Mouse (Mus musculus): ENCODE results near the gene Chil1. TPM values are rescaled to one million over a fixed set of nuclear protein-coding genes. Genes with fewer than 3 reads are reported as not detected.
A peak's percentile ranks its signal among the peaks of the same experiment; 100 is the strongest.

The Chil1 gene
- polyA plus RNA-seq, 1 experiment from 2014 or later = 0.57 TPM

- H3K9ac ChIP-seq (ENCODE audit: low read depth, low read length) = no peak overlapping the region
- 56% methylated on average over 6 of the region's 6 CpGs for WGBS
- no peak overlapping the region for H3K4me3 ChIP-seq (ENCODE audit: low read length)
- peaks cover 31% of the 10 kb centered on the region for H3K4me1 ChIP-seq (ENCODE audit: control insufficient read depth, insufficient read depth, low read length)
- H3K27ac ChIP-seq (ENCODE audit: low read length) = no peak overlapping the region; the same call in 1 of the 2 replicates
- no peak for ATAC-seq
- H3K36me3 ChIP-seq (ENCODE audit: control insufficient read depth, insufficient read depth, low read length) = no peaks in the 10 kb centered on the region
- H3K4me2 ChIP-seq (ENCODE audit: low read depth, low read length) = no peak overlapping the region
- no peaks in the 10 kb centered on the region for H3K27me3 ChIP-seq (replicated peaks; ENCODE audit: control insufficient read depth, insufficient read depth, low read length)
- no peaks in the 10 kb centered on the region for H3K9me3 ChIP-seq (ENCODE audit: control insufficient read depth, low read length)
These were observed 29.1 kb downstream of the Chil1 start for GRCm38 (mm10) chr1:134211043-134211442.

GRCm38 (mm10) chr1:134211631-134212030, 29.7 kb downstream of the Chil1 start:
- Histone ChIP-seq H3K4me3 (ENCODE audit: low read length) (no peak overlapping the region), H3K27ac (ENCODE audit: low read length) (no peak overlapping the region), H3K4me1 (ENCODE audit: control insufficient read depth, insufficient read depth, low read length) (peaks cover 28% of the 10 kb centered on the region), H3K4me2 (ENCODE audit: low read depth, low read length) (no peak overlapping the region), H3K9ac (ENCODE audit: low read depth, low read length) (no peak overlapping the region), H3K27me3 (replicated peaks; ENCODE audit: control insufficient read depth, insufficient read depth, low read length) (no peaks in the 10 kb centered on the region), H3K36me3 (ENCODE audit: control insufficient read depth, insufficient read depth, low read length) (no peaks in the 10 kb centered on the region), H3K9me3 (ENCODE audit: control insufficient read depth, low read length) (no peaks in the 10 kb centered on the region)
- no peak for ATAC-seq
- WGBS = 32% methylated on average over 2 of the region's 2 CpGs

- H3K27ac ChIP-seq (ENCODE audit: low read length) = no peak overlapping the region
- ATAC-seq = no peak
- no peaks in the 10 kb centered on the region for H3K9me3 ChIP-seq (ENCODE audit: control insufficient read depth, low read length)
- H3K9ac ChIP-seq (ENCODE audit: low read depth, low read length) = no peak overlapping the region
- H3K4me2 ChIP-seq (ENCODE audit: low read depth, low read length) = no peak overlapping the region
- no peaks in the 10 kb centered on the region for H3K27me3 ChIP-seq (replicated peaks; ENCODE audit: control insufficient read depth, insufficient read depth, low read length)
- peaks cover 25% of the 10 kb centered on the region for H3K4me1 ChIP-seq (ENCODE audit: control insufficient read depth, insufficient read depth, low read length)
- WGBS = 85% methylated on average over 4 of the region's 6 CpGs
- no peak overlapping the region for H3K4me3 ChIP-seq (ENCODE audit: low read length)
- no peaks in the 10 kb centered on the region for H3K36me3 ChIP-seq (ENCODE audit: control insufficient read depth, insufficient read depth, low read length)
These were observed 30.4 kb downstream of the Chil1 start for GRCm38 (mm10) chr1:134212351-134212750.

GRCm38 (mm10) chr1:134213405-134213804, 31.4 kb downstream of the Chil1 start:
- peaks cover 25% of the 10 kb centered on the region for H3K4me1 ChIP-seq (ENCODE audit: control insufficient read depth, insufficient read depth, low read length)
- ATAC-seq = no peak
- H3K36me3 ChIP-seq (ENCODE audit: control insufficient read depth, insufficient read depth, low read length) = no peaks in the 10 kb centered on the region
- H3K9me3 ChIP-seq (ENCODE audit: control insufficient read depth, low read length) = no peaks in the 10 kb centered on the region
- H3K9ac ChIP-seq (ENCODE audit: low read depth, low read length) = 0 out of 2 replicates have a peak overlapping the region, but pooled peaks have one; percentile 15
- 28% methylated on average over 7 of the region's 7 CpGs for WGBS
- H3K4me2 ChIP-seq (ENCODE audit: low read depth, low read length) = no peak overlapping the region
- no peaks in the 10 kb centered on the region for H3K27me3 ChIP-seq (replicated peaks; ENCODE audit: control insufficient read depth, insufficient read depth, low read length)
- H3K4me3 ChIP-seq (ENCODE audit: low read length) = no peak overlapping the region
- peak overlapping the region; percentile 23 for H3K27ac ChIP-seq (ENCODE audit: low read length)

GRCm38 (mm10) chr1:134215059-134215458, 33.1 kb downstream of the Chil1 start:
- H3K4me1 ChIP-seq (ENCODE audit: control insufficient read depth, insufficient read depth, low read length) = peaks cover 25% of the 10 kb centered on the region
- 73% methylated on average over 7 of the region's 7 CpGs for WGBS
- no peaks in the 10 kb centered on the region for H3K27me3 ChIP-seq (replicated peaks; ENCODE audit: control insufficient read depth, insufficient read depth, low read length)
- H3K27ac ChIP-seq (ENCODE audit: low read length) = no peak overlapping the region
- no peak overlapping the region for H3K9ac ChIP-seq (ENCODE audit: low read depth, low read length)
- H3K4me3 ChIP-seq (ENCODE audit: low read length) = no peak overlapping the region
- ATAC-seq = no peak
- no peaks in the 10 kb centered on the region for H3K9me3 ChIP-seq (ENCODE audit: control insufficient read depth, low read length)
- no peak overlapping the region for H3K4me2 ChIP-seq (ENCODE audit: low read depth, low read length)
- H3K36me3 ChIP-seq (ENCODE audit: control insufficient read depth, insufficient read depth, low read length) = no peaks in the 10 kb centered on the region

- Histone ChIP-seq H3K27ac (ENCODE audit: low read length) (peak overlapping the region; percentile 61; the same call in 1 of the 2 replicates), H3K4me3 (ENCODE audit: low read length) (no peak overlapping the region), H3K9ac (ENCODE audit: low read depth, low read length) (no peak overlapping the region; the same call in 1 of the 2 replicates), H3K27me3 (replicated peaks; ENCODE audit: control insufficient read depth, insufficient read depth, low read length) (no peaks in the 10 kb centered on the region), H3K4me1 (ENCODE audit: control insufficient read depth, insufficient read depth, low read length) (peaks cover 21% of the 10 kb centered on the region), H3K36me3 (ENCODE audit: control insufficient read depth, insufficient read depth, low read length) (no peaks in the 10 kb centered on the region), H3K4me2 (ENCODE audit: low read depth, low read length) (no peak overlapping the region), H3K9me3 (ENCODE audit: control insufficient read depth, low read length) (no peaks in the 10 kb centered on the region)
- 0 out of 2 replicates have a peak, but pooled peaks have one; percentile 14 for ATAC-seq
- 35% methylated on average over 11 of the region's 11 CpGs for WGBS
These were observed 34.0 kb downstream of the Chil1 start for GRCm38 (mm10) chr1:134215751-134216628.

- Histone ChIP-seq H3K9me3 (ENCODE audit: control insufficient read depth, low read length) (no peaks in the 10 kb centered on the region), H3K4me3 (ENCODE audit: low read length) (no peak overlapping the region), H3K4me1 (ENCODE audit: control insufficient read depth, insufficient read depth, low read length) (peaks cover 18% of the 10 kb centered on the region), H3K27ac (ENCODE audit: low read length) (peak overlapping the region; percentile 57; the same call in 1 of the 2 replicates), H3K4me2 (ENCODE audit: low read depth, low read length) (no peak overlapping the region), H3K36me3 (ENCODE audit: control insufficient read depth, insufficient read depth, low read length) (no peaks in the 10 kb centered on the region), H3K27me3 (replicated peaks; ENCODE audit: control insufficient read depth, insufficient read depth, low read length) (no peaks in the 10 kb centered on the region), H3K9ac (ENCODE audit: low read depth, low read length) (no peak overlapping the region)
- ATAC-seq = 0 out of 2 replicates have a peak, but pooled peaks have one; percentile 15
- 69% methylated on average over 2 of the region's 2 CpGs for WGBS
These were observed 34.6 kb downstream of the Chil1 start for GRCm38 (mm10) chr1:134216629-134216971.

- Histone ChIP-seq H3K36me3 (ENCODE audit: control insufficient read depth, insufficient read depth, low read length) (no peaks in the 10 kb centered on the region), H3K27me3 (replicated peaks; ENCODE audit: control insufficient read depth, insufficient read depth, low read length) (no peaks in the 10 kb centered on the region), H3K27ac (ENCODE audit: low read length) (peak overlapping the region; percentile 92), H3K4me2 (ENCODE audit: low read depth, low read length) (no peak overlapping the region), H3K9me3 (ENCODE audit: control insufficient read depth, low read length) (no peaks in the 10 kb centered on the region), H3K4me1 (ENCODE audit: control insufficient read depth, insufficient read depth, low read length) (peaks cover 20% of the 10 kb centered on the region), H3K9ac (ENCODE audit: low read depth, low read length) (peak overlapping the region; percentile 37), H3K4me3 (ENCODE audit: low read length) (no peak overlapping the region)
- WGBS = 43% methylated on average over 12 of the region's 12 CpGs
- peak; percentile 86 for ATAC-seq
These were observed 35.1 kb downstream of the Chil1 start for GRCm38 (mm10) chr1:134217028-134217481.

- ATAC-seq = no peak
- no peaks in the 10 kb centered on the region for H3K9me3 ChIP-seq (ENCODE audit: control insufficient read depth, low read length)
- H3K27ac ChIP-seq (ENCODE audit: low read length) = peak overlapping the region; percentile 92; the same call in 1 of the 2 replicates
- H3K4me1 ChIP-seq (ENCODE audit: control insufficient read depth, insufficient read depth, low read length) = peaks cover 25% of the 10 kb centered on the region
- WGBS = 84% methylated on average over 3 of the region's 3 CpGs
- no peaks in the 10 kb centered on the region for H3K27me3 ChIP-seq (replicated peaks; ENCODE audit: control insufficient read depth, insufficient read depth, low read length)
- no peak overlapping the region for H3K4me2 ChIP-seq (ENCODE audit: low read depth, low read length)
- H3K36me3 ChIP-seq (ENCODE audit: control insufficient read depth, insufficient read depth, low read length) = no peaks in the 10 kb centered on the region
- no peak overlapping the region for H3K4me3 ChIP-seq (ENCODE audit: low read length)
- no peak overlapping the region for H3K9ac ChIP-seq (ENCODE audit: low read depth, low read length)
These were observed 36.0 kb downstream of the Chil1 start for GRCm38 (mm10) chr1:134217942-134218341.

Data from intestine, embryonic 16.5 days (tissue).